Mouse (Mus musculus) kidney, postnatal 0 days (tissue): ENCODE measurements around the gene Xrcc6. TPM values are rescaled to one million over a fixed set of nuclear protein-coding genes. Genes with fewer than 3 reads are reported as not detected.

Source experiments
- ATAC-seq: fragments of 200-750 bp; cut with Nextera tagmentation; replicated peaks from 2 replicates; pipeline ENCODE4 v1.8.0; 2017; ENCODE audit warnings: low read depth, moderate number of reproducible peaks, moderate TSS enrichment, moderate library complexity; ENCODE audit not compliant: low FRiP score
- DNase-seq: peaks from one replicate; pipeline ENCODE4 v3.0.0-alpha.2; 2016; ENCODE audit warnings: low spot score
- H3K27ac ChIP-seq: fragments of 300-500 bp; sonication (generic); 2 replicates; pipeline ENCODE4 v1.5.1; 2014; ENCODE audit warnings: mild to moderate bottlenecking
- H3K27me3 ChIP-seq: fragments of 300-500 bp; sonication (generic); 2 replicates; pipeline ENCODE4 v1.6.1; 2014; ENCODE audit warnings: low read length, mixed read lengths; ENCODE audit not compliant: insufficient read depth
- H3K36me3 ChIP-seq: fragments of 300-500 bp; sonication (generic); 2 replicates; pipeline ENCODE4 v1.6.1; 2014; ENCODE audit warnings: low read length, mixed read lengths; ENCODE audit not compliant: insufficient read depth
- H3K4me1 ChIP-seq: fragments of 300-500 bp; sonication (generic); replicated peaks from 2 replicates; pipeline ENCODE4 v1.6.1; 2014; ENCODE audit warnings: antibody characterized with exemption, low read length, mixed read lengths; ENCODE audit not compliant: insufficient read depth
- H3K4me2 ChIP-seq: fragments of 300-500 bp; sonication (generic); 2 replicates; pipeline ENCODE4 v1.6.1; 2014; ENCODE audit warnings: mild to moderate bottlenecking, low read length, moderate library complexity, mixed read lengths
- H3K4me3 ChIP-seq: fragments of 300-500 bp; sonication (generic); replicated peaks from 2 replicates; pipeline ENCODE4 v1.5.1; 2014; ENCODE audit warnings: low read depth, low read length
- H3K9ac ChIP-seq: fragments of 300-500 bp; sonication (generic); 2 replicates; pipeline ENCODE4 v1.6.1; 2014; ENCODE audit warnings: low read depth, low read length
- H3K9me3 ChIP-seq: fragments of 300-500 bp; sonication (generic); replicated peaks from 2 replicates; pipeline ENCODE4 v1.6.1; 2016; ENCODE audit warnings: low read length, inconsistent platforms, mixed read lengths
- CTCF ChIP-seq: IDR thresholded peaks from 2 replicates; pipeline ENCODE4 v1.5.1; 2016; ENCODE audit warnings: antibody characterized with exemption, low read depth, mild to moderate bottlenecking, moderate library complexity
- WGBS: fragments of 180-500 bp; shearing (Covaris S2); extraction: QIAGEN DNeasy Blood & Tissue Kit; methylation state at CpG from one replicate; pipeline ENCODE4 v1.1.7; 2014; 5-methylcytosine and 5-hydroxymethylcytosine counted together
- polyA plus RNA-seq: library from polyadenylated mRNA; unstranded; fragments of >200 nt; fragmentation: Nextera tagmentation; extraction: Ambion mirVana; gene quantifications from 2 replicates; pipeline ENCODE4 v1.2.1, GENCODE M21; 2015

The Xrcc6 gene
- polyA plus RNA-seq, 1 experiment from 2014 or later, result 45.2 TPM

- DNase-seq (peak; percentile 94), ATAC-seq (peak; percentile 81)
- H3K27me3 ChIP-seq, result no peaks in the 10 kb centered on the region
- peak within 1 kb of the TSS; percentile 96 for H3K9ac ChIP-seq
- no peaks in the 10 kb centered on the region for H3K9me3 ChIP-seq
- peaks cover 11% of the 10 kb centered on the region; the same call in 1 of the 2 replicates for H3K36me3 ChIP-seq
- under 1% methylated on average over 74 of the region's 74 CpGs for WGBS
- peaks cover 9% of the 10 kb centered on the region; the same call in 1 of the 2 replicates for H3K4me1 ChIP-seq
- peak within 1 kb of the TSS; percentile 94 for H3K4me2 ChIP-seq
- no peak for TF ChIP-seq CTCF
- H3K4me3 ChIP-seq, result peak within 1 kb of the TSS; percentile 96
- H3K27ac ChIP-seq, result peak within 1 kb of the TSS; percentile 94
Measured at GRCm38 (mm10) chr15:82047080-82047883, 59.6 kb downstream of the Xrcc6 start, which contains the start of gene Snu13. Gene Snu13, minus strand, starts transcription at chr15:82047598.

- H3K9ac ChIP-seq, result no peak overlapping the region
- H3K36me3 ChIP-seq, result no peaks in the 10 kb centered on the region
- no peaks in the 10 kb centered on the region for H3K4me1 ChIP-seq
- WGBS, result 52% methylated on average over 5 of the region's 5 CpGs
- no peaks in the 10 kb centered on the region for H3K9me3 ChIP-seq
- DNase-seq (no peak), ATAC-seq (no peak)
- H3K27ac ChIP-seq, result no peak overlapping the region
- H3K27me3 ChIP-seq, result no peaks in the 10 kb centered on the region
- no peak overlapping the region for H3K4me3 ChIP-seq
- no peak for TF ChIP-seq CTCF
- H3K4me2 ChIP-seq, result no peak overlapping the region
Measured at GRCm38 (mm10) chr15:82052544-82052943, 64.9 kb downstream of the Xrcc6 start.

DNA sequence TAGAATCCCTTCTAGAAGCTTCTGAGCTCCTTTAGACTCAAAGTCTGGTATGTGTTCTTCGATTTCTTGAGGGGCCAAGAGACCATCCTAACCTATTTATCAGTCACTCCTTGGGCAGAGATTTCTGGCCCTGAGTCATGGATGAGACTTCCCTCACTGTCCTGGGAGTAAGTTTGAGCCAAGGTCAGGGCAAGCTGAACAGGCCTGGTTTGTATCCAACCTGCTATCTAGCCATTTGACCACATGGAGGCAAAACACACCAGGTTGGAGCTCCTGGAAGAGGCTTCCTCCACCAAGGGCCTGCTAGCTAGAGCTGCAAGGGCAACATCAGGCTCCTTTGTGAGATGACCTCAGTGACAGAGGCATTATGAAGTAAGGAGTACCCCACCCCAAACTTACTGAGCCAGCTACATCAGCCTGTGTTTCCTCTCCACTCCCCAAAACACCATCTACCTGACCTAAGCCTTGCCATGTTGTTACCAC, 71.1 kb downstream of the Xrcc6 start, which contains the start of gene 4930407I10Rik:
4930407I10Rik (plus strand) TSS at position 433 of the 483 bp plus-strand sequence.
- Histone ChIP-seq H3K36me3 (no peaks in the 10 kb centered on the region), H3K27ac (no peak within 1 kb of the TSS), H3K9ac (no peak within 1 kb of the TSS), H3K9me3 (no peaks in the 10 kb centered on the region), H3K4me2 (no peak within 1 kb of the TSS), H3K4me3 (no peak within 1 kb of the TSS), H3K4me1 (no peaks in the 10 kb centered on the region), H3K27me3 (no peaks in the 10 kb centered on the region)
- ATAC-seq (no peak), DNase-seq (no peak)
- 69% methylated on average over 1 of the region's 1 CpGs for WGBS
- no peak for TF ChIP-seq CTCF

DNA sequence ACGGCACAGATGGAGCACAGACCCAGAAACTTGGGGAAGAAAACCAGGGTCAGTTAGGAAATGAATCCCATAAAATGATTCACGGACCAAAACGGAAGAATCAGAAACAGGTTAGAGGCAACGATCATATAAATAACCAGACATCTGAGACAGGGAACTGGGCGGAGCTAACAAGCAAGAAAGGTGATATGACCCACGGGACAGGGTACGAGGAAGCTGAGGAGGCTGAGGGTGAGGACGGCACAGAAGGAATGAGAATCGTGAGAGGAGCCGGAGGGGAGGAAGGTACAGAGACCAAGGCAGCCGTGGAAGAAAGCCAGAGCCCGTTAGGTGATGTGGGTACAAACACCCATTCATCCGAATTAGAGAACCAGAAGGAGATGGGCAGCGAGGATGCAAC, 76.3 kb downstream of the Xrcc6 start:
- Histone ChIP-seq H3K9ac (no peak overlapping the region), H3K4me1 (no peaks in the 10 kb centered on the region), H3K4me3 (no peak overlapping the region), H3K4me2 (no peak overlapping the region), H3K9me3 (no peaks in the 10 kb centered on the region), H3K27me3 (no peaks in the 10 kb centered on the region), H3K36me3 (no peaks in the 10 kb centered on the region), H3K27ac (no peak overlapping the region)
- TF ChIP-seq CTCF, result no peak
- WGBS, result 30% methylated on average over 14 of the region's 14 CpGs
- DNase-seq (no peak), ATAC-seq (no peak)

GRCm38 (mm10) chr15:82065511-82065910, 77.9 kb downstream of the Xrcc6 start:
- H3K4me2 ChIP-seq, result no peak overlapping the region
- H3K27ac ChIP-seq, result no peak overlapping the region
- WGBS, result 17% methylated on average over 7 of the region's 7 CpGs
- peak; percentile 89 for TF ChIP-seq CTCF
- peaks cover 11% of the 10 kb centered on the region; the same call in 1 of the 2 replicates for H3K27me3 ChIP-seq
- H3K4me3 ChIP-seq, result no peak overlapping the region
- ATAC-seq (no peak), DNase-seq (peak; percentile 91)
- no peaks in the 10 kb centered on the region for H3K9me3 ChIP-seq
- no peaks in the 10 kb centered on the region for H3K4me1 ChIP-seq
- no peaks in the 10 kb centered on the region for H3K36me3 ChIP-seq
- H3K9ac ChIP-seq, result 0 out of 2 replicates have a peak overlapping the region, but pooled peaks have one; percentile 23

- Histone ChIP-seq H3K27me3 (peaks cover 16% of the 10 kb centered on the region; the same call in 1 of the 2 replicates), H3K4me1 (no peaks in the 10 kb centered on the region), H3K9ac (no peak within 1 kb of the TSS), H3K4me2 (no peak within 1 kb of the TSS), H3K27ac (no peak within 1 kb of the TSS), H3K4me3 (no peak within 1 kb of the TSS), H3K36me3 (no peaks in the 10 kb centered on the region), H3K9me3 (no peaks in the 10 kb centered on the region)
- no peak for ATAC-seq
- TF ChIP-seq CTCF, result no peak
- no peak for DNase-seq
- WGBS, result 23% methylated on average over 40 of the region's 40 CpGs
Measured at GRCm38 (mm10) chr15:82069898-82070297, 82.3 kb downstream of the Xrcc6 start, which contains the start of gene Mei1. Gene Mei1, plus strand, starts transcription at chr15:82069996.
